Mouse (Mus musculus): Measurements from ENCODE around the gene Rtp2.

Rtp2 gene

GRCm38 (mm10) chr16:23932294-23932693 lies at the start of gene Rtp2:
Rtp2 (minus strand) TSS chr16:23932394.
- DNase-seq (ENCODE audit: low read depth in 2 of 2, low spot score in 2 of 2), result no peak

- no peak for DNase-seq (ENCODE audit: low read depth in 2 of 2, low spot score in 2 of 2)
These were observed 49.0 kb upstream of the Rtp2 start for GRCm38 (mm10) chr16:23980991-23981720.

GRCm38 (mm10) chr16:23980201-23980870 lies 48.1 kb upstream of the Rtp2 start:
- DNase-seq (ENCODE audit: low read depth in 2 of 2, low spot score in 2 of 2), result no peak

- no peak for DNase-seq (ENCODE audit: low read depth in 2 of 2, low spot score in 2 of 2)
These were observed 47.3 kb upstream of the Rtp2 start for GRCm38 (mm10) chr16:23979446-23979845.

- DNase-seq (ENCODE audit: low read depth in 2 of 2, low spot score in 2 of 2), result no peak
These were observed 46.3 kb upstream of the Rtp2 start for GRCm38 (mm10) chr16:23978495-23978894.

- DNase-seq (ENCODE audit: low read depth in 2 of 2, low spot score in 2 of 2), result no peak
These were observed 45.5 kb upstream of the Rtp2 start for GRCm38 (mm10) chr16:23977732-23978131.

- DNase-seq (ENCODE audit: low read depth in 2 of 2, low spot score in 2 of 2), result no peak
These were observed 44.0 kb upstream of the Rtp2 start for GRCm38 (mm10) chr16:23976196-23976595.

- no peak for DNase-seq (ENCODE audit: low read depth in 2 of 2, low spot score in 2 of 2)
These were observed 41.6 kb upstream of the Rtp2 start for GRCm38 (mm10) chr16:23973635-23974367.

GRCm38 (mm10) chr16:23972901-23973300 lies 40.7 kb upstream of the Rtp2 start:
- DNase-seq (ENCODE audit: low read depth in 2 of 2, low spot score in 2 of 2), result no peak

- DNase-seq (ENCODE audit: low read depth in 2 of 2, low spot score in 2 of 2), result no peak
These were observed 40.0 kb upstream of the Rtp2 start for GRCm38 (mm10) chr16:23972126-23972740.

GRCm38 (mm10) chr16:23969919-23970318 lies 37.7 kb upstream of the Rtp2 start:
- no peak for DNase-seq (ENCODE audit: low read depth in 2 of 2, low spot score in 2 of 2)

- no peak for DNase-seq (ENCODE audit: low read depth in 2 of 2, low spot score in 2 of 2)
These were observed 36.7 kb upstream of the Rtp2 start for GRCm38 (mm10) chr16:23968888-23969287.

- DNase-seq (ENCODE audit: low read depth in 2 of 2, low spot score in 2 of 2), result peak in 1 of 2 experiments; percentile 29
These were observed 35.1 kb upstream of the Rtp2 start for GRCm38 (mm10) chr16:23967301-23967700.

- no peak for DNase-seq (ENCODE audit: low read depth in 2 of 2, low spot score in 2 of 2)
These were observed 33.9 kb upstream of the Rtp2 start for GRCm38 (mm10) chr16:23966066-23966465.

- no peak for DNase-seq (ENCODE audit: low read depth in 2 of 2, low spot score in 2 of 2)
These were observed 32.6 kb upstream of the Rtp2 start for GRCm38 (mm10) chr16:23964706-23965367.

GRCm38 (mm10) chr16:23963896-23964668 lies 31.9 kb upstream of the Rtp2 start:
- DNase-seq (ENCODE audit: low read depth in 2 of 2, low spot score in 2 of 2), result no peak

GRCm38 (mm10) chr16:23962401-23962800 lies 30.2 kb upstream of the Rtp2 start:
- peak in 1 of 2 experiments; percentile 28 for DNase-seq (ENCODE audit: low read depth in 2 of 2, low spot score in 2 of 2)

GRCm38 (mm10) chr16:23958938-23959337 lies 26.7 kb upstream of the Rtp2 start:
- DNase-seq (ENCODE audit: low read depth in 2 of 2, low spot score in 2 of 2), result no peak

GRCm38 (mm10) chr16:23953959-23954260 lies 21.7 kb upstream of the Rtp2 start:
- DNase-seq (ENCODE audit: low read depth in 2 of 2, low spot score in 2 of 2), result no peak

- DNase-seq (ENCODE audit: low read depth in 2 of 2, low spot score in 2 of 2), result peak; percentile 11 to 18
These were observed 21.2 kb upstream of the Rtp2 start for GRCm38 (mm10) chr16:23953189-23953958.
